Mouse (Mus musculus) hindbrain, embryonic 12.5 days (tissue): ENCODE results near the gene A830031A19Rik. TPM values are rescaled to one million over a fixed set of nuclear protein-coding genes. Genes with fewer than 3 reads are reported as not detected.

ENCODE experiments used
- ATAC-seq: fragments of 200-750 bp; cut with Nextera tagmentation; 2 replicates; pipeline ENCODE4 v1.8.0; 2017; ENCODE audit warnings: moderate TSS enrichment; ENCODE audit not compliant: low FRiP score
- H3K27ac ChIP-seq: fragments of 300-500 bp; sonication (generic); 2 replicates; pipeline ENCODE4 v1.5.1; 2016; ENCODE audit warnings: mild to moderate bottlenecking
- H3K27me3 ChIP-seq: fragments of 300-500 bp; sonication (generic); 2 replicates; pipeline ENCODE4 v1.6.1; 2016; ENCODE audit warnings: mild to moderate bottlenecking
- H3K36me3 ChIP-seq: fragments of 300-500 bp; sonication (generic); 2 replicates; pipeline ENCODE4 v1.6.1; 2016; ENCODE audit warnings: mild to moderate bottlenecking
- H3K4me1 ChIP-seq: fragments of 300-500 bp; sonication (generic); 2 replicates; pipeline ENCODE4 v1.6.1; 2016
- H3K4me2 ChIP-seq: fragments of 300-500 bp; sonication (generic); replicated peaks from 2 replicates; pipeline ENCODE4 v1.6.1; 2016; ENCODE audit warnings: mild to moderate bottlenecking
- H3K4me3 ChIP-seq: fragments of 300-500 bp; sonication (generic); 2 replicates; pipeline ENCODE4 v1.5.1; 2016; ENCODE audit warnings: mild to moderate bottlenecking
- H3K9ac ChIP-seq: fragments of 300-500 bp; sonication (generic); 2 replicates; pipeline ENCODE4 v1.6.1; 2016; ENCODE audit warnings: mild to moderate bottlenecking, moderate library complexity
- H3K9me3 ChIP-seq: fragments of 300-500 bp; sonication (generic); replicated peaks from 2 replicates; pipeline ENCODE4 v1.6.1; 2016; ENCODE audit warnings: mild to moderate bottlenecking
- WGBS: fragments of 180-500 bp; shearing (Covaris S2); methylation state at CpG from one replicate; pipeline ENCODE4 v1.1.7; 2016; 5-methylcytosine and 5-hydroxymethylcytosine counted together
- polyA plus RNA-seq: library from polyadenylated mRNA; unstranded; fragments of >200 nt; fragmentation: Nextera tagmentation; extraction: Ambion mirVana; gene quantifications from 2 replicates; pipeline ENCODE4 v1.2.1, GENCODE M21; 2016

The A830031A19Rik gene
- polyA plus RNA-seq, 1 experiment from 2014 or later, result not detected

DNA sequence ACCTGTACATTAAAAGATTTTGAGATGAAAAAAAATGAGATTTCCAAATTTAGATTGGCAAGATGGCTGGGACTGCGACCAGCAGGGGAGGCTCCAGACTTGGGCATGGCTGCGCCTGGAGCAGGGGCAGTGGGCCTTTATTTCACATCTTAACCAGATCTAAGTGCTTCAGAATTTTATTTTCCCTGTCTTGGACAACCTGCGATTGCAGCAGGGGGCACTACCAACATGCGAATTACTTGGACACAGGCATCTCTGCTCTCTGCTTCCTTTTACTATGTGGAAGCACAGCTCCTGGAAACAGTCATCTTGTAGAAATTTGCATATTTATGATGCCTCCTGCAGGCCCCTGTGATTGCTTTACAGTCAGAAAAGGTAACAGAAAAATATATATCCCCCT, 9.5 kb downstream of the A830031A19Rik start:
- Histone ChIP-seq H3K9ac (no peak overlapping the region), H3K9me3 (no peaks in the 10 kb centered on the region), H3K4me3 (no peak overlapping the region), H3K36me3 (no peaks in the 10 kb centered on the region), H3K4me1 (peaks cover 21% of the 10 kb centered on the region), H3K27me3 (no peaks in the 10 kb centered on the region), H3K4me2 (no peak overlapping the region), H3K27ac (no peak overlapping the region)
- peak; percentile 41; the same call in 1 of the 2 replicates for ATAC-seq
- WGBS, result 48% methylated on average over 4 of the region's 4 CpGs

DNA sequence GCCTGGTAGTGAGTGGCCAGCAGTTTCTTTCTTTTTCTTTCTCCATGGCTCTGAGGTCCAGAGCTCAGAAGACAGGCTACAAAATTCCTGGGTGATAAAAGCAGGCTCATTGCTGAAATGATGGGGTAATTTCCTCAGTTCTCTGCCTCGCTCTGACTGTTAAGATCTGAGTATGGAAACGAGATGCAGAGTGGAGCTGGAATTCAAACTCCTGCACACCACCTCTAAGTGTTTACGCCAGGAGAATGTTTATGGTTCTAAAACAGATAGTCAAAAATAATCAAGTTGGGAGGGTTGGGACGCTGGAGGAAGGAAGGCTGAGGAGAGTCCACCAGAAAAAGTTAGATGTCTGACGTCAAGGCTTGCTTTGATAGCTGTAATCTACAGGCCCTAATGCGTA, 10.6 kb downstream of the A830031A19Rik start:
- Histone ChIP-seq H3K4me2 (no peak overlapping the region), H3K4me1 (peaks cover 23% of the 10 kb centered on the region), H3K27ac (0 out of 2 replicates have a peak overlapping the region, but pooled peaks have one; percentile 4), H3K36me3 (no peaks in the 10 kb centered on the region), H3K27me3 (no peaks in the 10 kb centered on the region), H3K9ac (no peak overlapping the region), H3K9me3 (no peaks in the 10 kb centered on the region), H3K4me3 (no peak overlapping the region)
- ATAC-seq, result no peak
- 82% methylated on average over 6 of the region's 6 CpGs for WGBS

GRCm38 (mm10) chr11:24062495-24063096, 12.3 kb downstream of the A830031A19Rik start:
- Histone ChIP-seq H3K4me1 (peaks cover 25% of the 10 kb centered on the region), H3K9ac (no peak overlapping the region), H3K4me3 (no peak overlapping the region), H3K36me3 (no peaks in the 10 kb centered on the region), H3K4me2 (no peak overlapping the region), H3K27ac (peak overlapping the region; percentile 67), H3K27me3 (no peaks in the 10 kb centered on the region), H3K9me3 (no peaks in the 10 kb centered on the region)
- 23% methylated on average over 9 of the region's 9 CpGs for WGBS
- peak; percentile 60 for ATAC-seq

GRCm38 (mm10) chr11:24061819-24062218, 13.0 kb downstream of the A830031A19Rik start:
- peak overlapping the region; percentile 50 for H3K4me2 ChIP-seq
- no peaks in the 10 kb centered on the region for H3K36me3 ChIP-seq
- no peaks in the 10 kb centered on the region for H3K9me3 ChIP-seq
- peak overlapping the region; percentile 67 for H3K27ac ChIP-seq
- H3K4me3 ChIP-seq, result peak overlapping the region; percentile 15
- H3K9ac ChIP-seq, result no peak overlapping the region
- ATAC-seq, result peak; percentile 82
- H3K4me1 ChIP-seq, result peaks cover 25% of the 10 kb centered on the region
- WGBS, result 0% methylated on average over 14 of the region's 14 CpGs
- no peaks in the 10 kb centered on the region for H3K27me3 ChIP-seq

- Histone ChIP-seq H3K4me3 (peak overlapping the region; percentile 25), H3K36me3 (no peaks in the 10 kb centered on the region), H3K27me3 (no peaks in the 10 kb centered on the region), H3K9me3 (no peaks in the 10 kb centered on the region), H3K4me2 (peak overlapping the region; percentile 50), H3K27ac (no peak overlapping the region), H3K9ac (no peak overlapping the region), H3K4me1 (peaks cover 25% of the 10 kb centered on the region)
- ATAC-seq, result 0 out of 2 replicates have a peak, but pooled peaks have one; percentile 12
- whole genome bisulfite sequencing, result 5% methylated on average over 5 of the region's 5 CpGs
Measured at GRCm38 (mm10) chr11:24060428-24060827, 14.4 kb downstream of the A830031A19Rik start.

- Histone ChIP-seq H3K27me3 (no peaks in the 10 kb centered on the region), H3K4me2 (no peak overlapping the region), H3K27ac (no peak overlapping the region), H3K9me3 (no peaks in the 10 kb centered on the region), H3K4me1 (peaks cover 25% of the 10 kb centered on the region), H3K4me3 (no peak overlapping the region), H3K9ac (no peak overlapping the region), H3K36me3 (no peaks in the 10 kb centered on the region)
- WGBS, result 0% methylated on average over 1 of the region's 1 CpGs
- ATAC-seq, result no peak
Measured at GRCm38 (mm10) chr11:24059137-24059536, 15.7 kb downstream of the A830031A19Rik start.

DNA sequence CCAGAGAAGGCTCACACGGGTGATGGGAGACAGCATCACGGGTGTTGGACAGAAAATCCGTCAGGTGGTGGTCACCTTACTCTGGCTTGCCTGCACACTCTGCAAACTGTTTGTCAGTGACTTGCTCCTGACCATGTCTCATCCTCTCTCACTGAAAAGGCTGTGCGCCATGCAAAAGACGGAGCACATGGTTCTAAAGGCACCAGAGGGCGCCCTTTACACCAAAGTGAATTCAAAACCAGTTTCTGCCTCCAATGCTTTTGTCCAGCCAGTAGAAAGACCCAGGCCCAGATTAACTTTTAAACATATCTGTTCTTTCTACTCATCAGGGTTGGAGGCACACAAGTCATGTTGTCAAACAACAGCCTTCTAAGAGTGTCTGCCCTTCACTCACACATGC, 22.0 kb downstream of the A830031A19Rik start:
- H3K27ac ChIP-seq, result no peak overlapping the region
- H3K9me3 ChIP-seq, result no peaks in the 10 kb centered on the region
- no peak overlapping the region for H3K4me2 ChIP-seq
- H3K36me3 ChIP-seq, result no peaks in the 10 kb centered on the region
- no peak overlapping the region for H3K4me3 ChIP-seq
- peaks cover 6% of the 10 kb centered on the region for H3K4me1 ChIP-seq
- no peak overlapping the region for H3K9ac ChIP-seq
- 64% methylated on average over 6 of the region's 6 CpGs for WGBS
- no peak for ATAC-seq
- no peaks in the 10 kb centered on the region for H3K27me3 ChIP-seq

DNA sequence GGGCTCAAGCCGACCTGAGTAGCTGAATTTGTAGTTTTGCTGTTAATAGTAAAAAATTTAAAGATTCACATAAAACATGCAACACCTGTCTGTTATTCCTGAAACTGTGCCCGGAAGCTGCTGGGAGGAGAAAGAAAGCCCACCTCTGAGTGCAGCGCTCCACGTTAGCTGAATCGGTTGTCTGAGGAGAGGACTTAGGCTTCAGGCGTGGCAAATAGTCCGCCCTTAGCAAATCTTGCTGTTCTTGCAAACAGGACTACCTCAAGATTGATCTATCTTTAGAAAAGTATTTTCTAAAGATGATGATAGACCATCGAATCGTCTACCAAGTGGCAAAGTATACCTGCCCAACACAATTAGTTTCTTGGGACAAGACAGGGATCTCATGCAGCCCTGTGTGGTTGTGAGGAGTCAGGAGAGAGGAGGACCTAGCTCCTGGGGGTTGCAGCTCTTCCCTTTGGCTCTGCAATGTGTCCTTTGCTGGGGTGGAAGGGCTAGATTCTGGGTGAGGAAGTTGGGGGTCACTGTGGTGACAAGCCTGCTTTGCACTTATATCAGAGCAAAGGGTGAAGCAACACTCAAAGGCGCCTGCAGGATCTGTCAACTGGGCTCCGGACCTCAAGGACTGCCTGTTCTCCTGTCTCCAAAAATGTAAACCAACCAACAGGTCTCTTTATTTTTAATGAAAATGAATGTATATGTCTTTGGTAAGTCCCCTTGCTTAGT, 24.7 kb downstream of the A830031A19Rik start:
- Histone ChIP-seq H3K4me2 (peak overlapping the region; percentile 61), H3K4me1 (peaks cover 6% of the 10 kb centered on the region), H3K27ac (no peak overlapping the region), H3K9ac (peak overlapping the region; percentile 69; the same call in 1 of the 2 replicates), H3K4me3 (no peak overlapping the region), H3K9me3 (no peaks in the 10 kb centered on the region), H3K36me3 (no peaks in the 10 kb centered on the region), H3K27me3 (no peaks in the 10 kb centered on the region)
- WGBS, result 83% methylated on average over 11 of the region's 11 CpGs
- no peak for ATAC-seq

GRCm38 (mm10) chr11:24049226-24050031, 25.4 kb downstream of the A830031A19Rik start:
- Histone ChIP-seq H3K27ac (peak overlapping the region; percentile 70), H3K4me2 (peak overlapping the region; percentile 61), H3K27me3 (no peaks in the 10 kb centered on the region), H3K9ac (peak overlapping the region; percentile 69), H3K4me3 (peak overlapping the region; percentile 45), H3K36me3 (no peaks in the 10 kb centered on the region), H3K9me3 (no peaks in the 10 kb centered on the region), H3K4me1 (peaks cover 6% of the 10 kb centered on the region)
- peak; percentile 88 for ATAC-seq
- WGBS, result 5% methylated on average over 28 of the region's 28 CpGs

DNA sequence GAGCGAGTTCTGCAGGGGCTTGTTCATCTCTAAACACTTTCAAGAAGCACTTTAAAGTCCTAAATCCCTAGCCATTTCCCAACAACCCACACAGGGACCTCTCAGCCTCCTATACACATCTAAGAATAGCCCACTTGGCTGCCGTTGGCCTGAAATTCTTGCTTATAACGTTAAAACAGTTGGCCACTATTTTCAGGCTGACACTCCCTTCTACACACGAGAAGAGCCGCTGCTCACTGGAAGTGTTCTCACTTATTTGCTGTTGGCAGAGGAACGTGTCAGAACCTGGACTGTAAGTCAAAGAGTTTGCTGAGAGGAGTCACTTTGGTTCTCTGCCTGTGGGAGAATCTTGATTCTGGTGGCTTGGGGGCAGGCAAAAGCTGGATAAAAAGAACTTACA, 30.8 kb downstream of the A830031A19Rik start:
- no peaks in the 10 kb centered on the region for H3K27me3 ChIP-seq
- no peaks in the 10 kb centered on the region for H3K4me1 ChIP-seq
- no peaks in the 10 kb centered on the region for H3K36me3 ChIP-seq
- H3K9ac ChIP-seq, result no peak overlapping the region
- no peak for ATAC-seq
- H3K27ac ChIP-seq, result no peak overlapping the region
- H3K4me2 ChIP-seq, result no peak overlapping the region
- 78% methylated on average over 6 of the region's 6 CpGs for WGBS
- H3K9me3 ChIP-seq, result no peaks in the 10 kb centered on the region
- no peak overlapping the region for H3K4me3 ChIP-seq

- Histone ChIP-seq H3K4me3 (no peak overlapping the region), H3K27me3 (no peaks in the 10 kb centered on the region), H3K36me3 (no peaks in the 10 kb centered on the region), H3K27ac (no peak overlapping the region), H3K9me3 (no peaks in the 10 kb centered on the region), H3K9ac (no peak overlapping the region), H3K4me1 (peaks cover 4% of the 10 kb centered on the region; the same call in 1 of the 2 replicates), H3K4me2 (no peak overlapping the region)
- no peak for ATAC-seq
- WGBS, result 83% methylated on average over 1 of the region's 1 CpGs
Measured at GRCm38 (mm10) chr11:24020760-24021159, 54.1 kb downstream of the A830031A19Rik start.

- Histone ChIP-seq H3K4me1 (peaks cover 11% of the 10 kb centered on the region; the same call in 1 of the 2 replicates), H3K4me3 (no peak overlapping the region), H3K27me3 (no peaks in the 10 kb centered on the region), H3K9me3 (no peaks in the 10 kb centered on the region), H3K9ac (no peak overlapping the region), H3K27ac (no peak overlapping the region), H3K36me3 (no peaks in the 10 kb centered on the region), H3K4me2 (no peak overlapping the region)
- WGBS, result 75% methylated on average over 2 of the region's 2 CpGs
- no peak for ATAC-seq
Measured at GRCm38 (mm10) chr11:24018783-24019182, 56.1 kb downstream of the A830031A19Rik start.
